Mouse (Mus musculus): Measurements from ENCODE around the gene Fam228b.
"Not testable (repeated sequence)": the region's sequence is repeated elsewhere in the genome, so short reads cannot be mapped to it uniquely, and the experiment has no call there.

The Fam228b gene

GRCm38 (mm10) chr12:4768492-4769332, at the start of gene Fam228b, which contains the start of gene Pfn4:
TSS of gene Fam228b (minus strand) at chr12:4769267.
TSS of gene Pfn4 (plus strand) at chr12:4769022.
- peak; percentile 100 for DNase-seq

- peak; percentile 100 for DNase-seq
These were observed 48.5 kb upstream of the Fam228b start, which contains the start of gene Sf3b6 for GRCm38 (mm10) chr12:4817361-4818101. TSS of gene Sf3b6 (plus strand) at chr12:4817544.

- peak; percentile 82 for DNase-seq
These were observed 47.8 kb upstream of the Fam228b start for GRCm38 (mm10) chr12:4816680-4817360.

- peak; percentile 83 for DNase-seq
These were observed 44.6 kb upstream of the Fam228b start for GRCm38 (mm10) chr12:4813636-4814035.

- DNase-seq, result no peak
These were observed 42.6 kb upstream of the Fam228b start for GRCm38 (mm10) chr12:4811705-4812104.

GRCm38 (mm10) chr12:4811036-4811435, 42.0 kb upstream of the Fam228b start:
- no peak for DNase-seq

GRCm38 (mm10) chr12:4797471-4797870, 28.4 kb upstream of the Fam228b start:
- peak; percentile 83 for DNase-seq

GRCm38 (mm10) chr12:4793718-4794117, 24.7 kb upstream of the Fam228b start:
- peak; percentile 72 for DNase-seq

GRCm38 (mm10) chr12:4788128-4788527, 19.1 kb upstream of the Fam228b start:
- peak; percentile 82 for DNase-seq

GRCm38 (mm10) chr12:4784466-4784865, 15.4 kb upstream of the Fam228b start:
- DNase-seq, result no peak

- DNase-seq, result no peak
These were observed 14.5 kb upstream of the Fam228b start for GRCm38 (mm10) chr12:4783598-4783997.

GRCm38 (mm10) chr12:4781725-4782404, 12.8 kb upstream of the Fam228b start:
- DNase-seq, result peak; percentile 89

- DNase-seq, result no peak
These were observed 12.2 kb upstream of the Fam228b start for GRCm38 (mm10) chr12:4781270-4781669.

GRCm38 (mm10) chr12:4780245-4780644, 11.2 kb upstream of the Fam228b start:
- peak; percentile 65 for DNase-seq

GRCm38 (mm10) chr12:4777734-4778133, 8.7 kb upstream of the Fam228b start:
- DNase-seq, result peak; percentile 54

GRCm38 (mm10) chr12:4775588-4775949, 6.5 kb upstream of the Fam228b start:
- peak; percentile 77 for DNase-seq

- no peak for DNase-seq
These were observed 6.0 kb upstream of the Fam228b start for GRCm38 (mm10) chr12:4774895-4775587.

- no peak for DNase-seq
These were observed 261 bp upstream of the Fam228b start for GRCm38 (mm10) chr12:4769333-4769723.

GRCm38 (mm10) chr12:4757060-4757459, 12.0 kb downstream of the Fam228b start:
- no peak for DNase-seq

GRCm38 (mm10) chr12:4754451-4754850, 14.6 kb downstream of the Fam228b start:
- not testable (repeated sequence) for DNase-seq

GRCm38 (mm10) chr12:4744486-4744885, 24.6 kb downstream of the Fam228b start:
- DNase-seq, result peak; percentile 93

GRCm38 (mm10) chr12:4742183-4742582, 26.9 kb downstream of the Fam228b start:
- no peak for DNase-seq

Measured in heart, adult 11 months (tissue).